Mouse (Mus musculus) adrenal gland, adult (tissue): Measurements from ENCODE around the gene Spcs2.

Experiments used
- DNase-seq, 2 experiments: peaks; one replicate each; pipeline ENCODE4 v3.0.0; 2022 to 2023; ENCODE audit warnings: low spot score in 1 of 2; ENCODE audit not compliant: inconsistent age in 2 of 2

Gene Spcs2

DNA sequence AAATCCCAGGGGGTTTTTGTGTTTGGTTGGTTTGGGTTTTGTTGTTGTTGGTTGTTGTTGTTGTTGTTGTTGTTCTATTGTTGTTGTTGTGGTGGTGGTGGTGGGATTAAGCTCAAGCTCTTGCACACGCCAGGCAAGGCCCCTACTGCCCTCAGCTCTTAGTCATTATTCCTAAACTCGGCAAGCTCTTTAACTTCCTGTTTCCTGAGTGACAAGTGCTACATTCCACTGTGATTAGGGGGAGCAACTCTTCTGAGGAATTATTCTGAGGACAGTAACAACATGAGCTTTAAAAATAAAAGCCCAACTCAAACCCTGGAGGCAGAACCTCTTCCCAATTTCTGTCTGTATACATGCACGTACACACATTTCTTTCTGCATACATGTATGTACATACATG is 2.0 kb upstream of the Spcs2 start:
- no peak for DNase-seq

DNA sequence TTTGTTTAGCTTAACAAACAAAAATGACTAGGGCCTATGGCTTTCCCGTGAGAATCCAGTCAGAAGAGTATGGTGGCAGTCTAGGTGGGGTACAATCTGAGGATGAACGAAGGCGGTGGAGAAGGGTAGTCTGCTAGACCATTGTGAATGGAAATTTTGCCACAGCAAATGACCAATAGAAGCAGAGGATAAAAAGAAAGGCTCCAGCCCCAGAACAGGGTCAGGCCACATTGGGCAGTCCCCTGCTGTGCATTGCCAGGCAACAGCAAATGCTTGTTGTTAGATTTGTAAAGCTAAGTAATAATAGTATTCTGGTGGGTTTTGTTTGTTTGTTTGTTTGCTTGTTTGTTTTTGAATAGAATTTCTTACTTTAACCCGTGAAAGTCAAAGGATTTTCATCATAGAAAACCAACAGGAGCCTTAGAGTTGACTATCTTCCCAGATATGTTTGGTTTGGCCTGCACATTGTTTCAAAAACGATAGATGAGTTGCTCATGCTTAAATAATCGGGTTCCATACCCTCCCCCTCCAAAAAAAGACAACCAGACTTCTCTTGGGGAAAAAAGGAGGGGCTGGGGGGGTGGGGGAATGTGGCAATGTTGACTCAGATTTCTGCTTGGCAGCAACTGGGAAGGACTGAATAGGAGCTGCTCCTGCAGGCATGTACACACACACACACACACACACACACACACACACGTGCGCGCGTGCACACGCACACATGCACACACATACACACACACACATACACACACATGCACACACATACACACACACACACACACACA is 1.2 kb upstream of the Spcs2 start:
- DNase-seq, result no peak

DNA sequence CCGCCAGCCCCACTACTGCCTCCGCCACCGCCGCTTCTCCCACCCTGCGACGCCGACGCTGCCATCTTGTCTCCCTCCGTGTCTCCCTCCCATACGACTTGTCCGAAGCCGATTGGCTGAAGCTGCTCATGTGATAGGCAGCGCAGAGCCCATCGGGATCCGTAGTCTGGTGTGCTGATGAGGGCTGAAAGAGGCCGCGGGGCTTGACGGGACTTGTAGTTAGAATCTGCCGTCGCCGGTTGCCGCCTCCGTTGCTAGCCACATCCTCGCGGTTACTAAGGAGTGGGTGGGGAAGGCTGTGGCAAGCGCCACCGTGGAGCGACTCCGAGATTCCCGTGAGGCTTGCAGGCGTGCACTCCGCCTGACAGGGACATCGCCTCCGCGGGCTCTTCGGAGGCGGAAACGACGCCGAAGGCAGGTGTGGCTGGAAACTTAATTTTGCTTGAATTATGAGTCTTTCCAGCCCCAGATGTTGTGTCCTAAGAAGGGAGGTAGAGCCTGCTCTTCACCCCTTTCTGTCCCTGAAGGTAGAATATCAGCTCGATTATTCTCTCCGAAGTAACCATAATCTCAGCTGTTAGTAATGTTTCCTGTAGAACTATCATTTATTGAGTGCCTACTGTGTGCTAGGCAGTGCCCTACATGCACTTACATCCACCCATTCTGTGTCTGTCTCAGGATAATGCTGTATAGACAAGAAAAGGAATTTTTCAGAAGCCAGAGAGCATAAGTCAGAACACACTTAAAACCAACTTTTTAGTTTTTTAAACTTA is 4.3 kb downstream of the Spcs2 start, which contains the start of gene Xrra1:
Xrra1 (plus strand) TSS at position 304 of the 773 bp plus-strand sequence.
- DNase-seq, result peak; percentile 97 to 98

DNA sequence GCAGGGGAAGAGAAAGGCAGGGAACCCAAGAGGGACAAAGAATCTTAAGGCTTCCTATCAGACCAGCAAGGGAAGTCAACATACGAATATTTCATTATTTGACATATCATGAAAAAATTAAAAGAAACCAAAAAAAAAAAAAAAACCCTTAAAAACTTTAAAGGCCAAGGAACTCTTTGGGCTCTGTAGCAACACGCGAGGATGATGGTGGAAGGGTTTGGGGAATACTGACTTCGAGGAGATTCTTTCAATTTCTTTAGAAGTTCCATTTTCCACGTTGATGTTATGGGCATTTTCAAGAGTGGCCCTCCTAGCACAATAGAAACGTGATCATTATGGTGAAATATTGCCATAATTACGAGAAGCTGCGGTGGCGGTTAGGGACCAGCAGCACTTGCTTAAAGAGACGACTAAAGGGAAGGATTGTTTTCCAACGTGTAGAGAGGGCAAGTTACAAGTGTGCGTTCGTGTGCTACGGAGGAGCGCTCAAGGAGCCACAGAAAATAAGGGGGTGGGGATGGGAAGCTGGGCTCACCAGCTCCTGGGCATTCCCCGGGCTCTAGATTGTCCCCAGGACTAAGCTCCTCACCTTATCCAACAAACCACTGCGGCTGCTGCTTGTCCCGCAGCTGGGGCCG is 5.0 kb downstream of the Spcs2 start:
- no peak for DNase-seq

GRCm38 (mm10) chr7:99856266-99856861 is 6.9 kb downstream of the Spcs2 start:
- no peak for DNase-seq

DNA sequence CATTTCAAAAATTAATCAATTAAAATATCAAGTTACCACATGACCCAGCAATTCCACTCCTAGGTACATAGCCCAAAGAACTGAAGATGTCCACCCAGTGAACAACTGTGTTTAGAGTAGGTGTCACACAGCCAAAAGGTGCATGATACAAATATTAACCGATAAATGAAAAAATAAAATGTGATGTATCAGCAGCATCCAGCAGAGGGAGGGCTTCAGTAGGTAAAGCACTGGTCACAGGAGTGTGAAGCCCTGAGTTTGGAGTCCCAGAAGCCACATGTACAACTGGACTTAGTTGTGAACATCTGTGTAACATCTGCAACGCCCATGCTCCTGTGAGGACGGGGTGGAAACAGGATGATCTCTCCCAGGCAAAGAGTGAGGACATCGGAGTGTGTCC is 9.0 kb downstream of the Spcs2 start:
- DNase-seq, result no peak

GRCm38 (mm10) chr7:99853350-99853749 is 9.9 kb downstream of the Spcs2 start:
- peak; percentile 24 to 56 for DNase-seq

- no peak for DNase-seq
Measured at GRCm38 (mm10) chr7:99851618-99852017, 11.6 kb downstream of the Spcs2 start.

DNA sequence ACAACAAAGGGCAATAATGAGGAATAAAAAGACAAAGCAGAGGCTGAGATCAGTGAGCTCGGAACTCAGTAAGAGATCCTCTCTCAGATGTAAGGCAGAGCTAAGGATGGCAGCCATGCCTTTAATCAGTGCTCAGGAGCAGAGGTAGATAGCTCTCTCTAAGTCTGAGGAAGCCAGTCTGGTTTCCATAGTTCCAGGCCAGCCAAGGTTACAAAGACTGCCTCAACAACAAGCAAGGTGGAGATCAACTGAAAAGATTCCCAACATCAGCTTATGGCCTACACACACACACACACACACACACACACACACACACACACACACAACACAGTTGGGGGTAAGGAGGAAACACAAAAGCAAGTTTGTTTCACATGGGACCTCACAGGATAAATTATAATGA is 12.1 kb downstream of the Spcs2 start:
- no peak for DNase-seq

GRCm38 (mm10) chr7:99850534-99850933 is 12.7 kb downstream of the Spcs2 start:
- DNase-seq, result no peak

- no peak for DNase-seq
Measured at GRCm38 (mm10) chr7:99845533-99846236, 17.6 kb downstream of the Spcs2 start.

DNA sequence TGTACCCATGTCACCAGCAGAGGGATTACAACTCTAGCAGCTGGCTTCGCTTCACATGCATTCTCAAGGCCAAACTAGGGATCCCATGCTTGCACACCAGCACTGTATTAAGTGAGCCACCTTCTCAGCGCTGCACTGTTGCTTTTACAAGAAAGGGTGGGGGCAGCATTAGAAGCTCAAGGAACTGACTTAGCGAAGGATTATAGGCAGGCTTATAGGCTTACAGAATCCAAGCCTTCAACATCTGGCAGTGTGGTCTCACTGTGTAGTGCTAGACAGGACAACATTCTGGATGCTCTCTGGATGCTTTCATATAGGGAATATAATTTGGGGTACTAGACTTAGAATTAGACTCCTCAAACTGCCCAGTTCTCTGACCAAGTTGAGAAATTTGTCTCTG is 25.0 kb downstream of the Spcs2 start:
- no peak for DNase-seq

- no peak for DNase-seq
Measured at GRCm38 (mm10) chr7:99837358-99838071, 25.7 kb downstream of the Spcs2 start.

DNA sequence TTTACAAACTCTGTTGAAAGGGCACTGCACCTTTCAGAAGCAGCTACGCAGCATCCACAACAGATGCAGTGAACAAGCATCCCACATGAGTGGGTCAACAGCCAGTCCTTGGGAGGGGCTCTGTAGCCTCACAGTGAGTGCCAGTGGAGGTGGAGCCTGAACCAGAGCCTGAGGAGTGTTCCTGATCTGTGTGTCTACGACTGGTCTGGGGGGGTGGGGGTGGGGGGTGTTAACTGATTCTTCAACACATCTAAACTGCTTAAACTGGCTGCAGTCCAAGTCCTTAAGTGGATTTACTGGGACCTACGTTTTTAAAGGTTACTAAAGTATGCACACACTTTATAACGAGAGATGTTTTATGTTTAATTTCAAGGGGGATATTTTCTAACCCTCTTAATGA is 26.5 kb downstream of the Spcs2 start:
- no peak for DNase-seq

DNA sequence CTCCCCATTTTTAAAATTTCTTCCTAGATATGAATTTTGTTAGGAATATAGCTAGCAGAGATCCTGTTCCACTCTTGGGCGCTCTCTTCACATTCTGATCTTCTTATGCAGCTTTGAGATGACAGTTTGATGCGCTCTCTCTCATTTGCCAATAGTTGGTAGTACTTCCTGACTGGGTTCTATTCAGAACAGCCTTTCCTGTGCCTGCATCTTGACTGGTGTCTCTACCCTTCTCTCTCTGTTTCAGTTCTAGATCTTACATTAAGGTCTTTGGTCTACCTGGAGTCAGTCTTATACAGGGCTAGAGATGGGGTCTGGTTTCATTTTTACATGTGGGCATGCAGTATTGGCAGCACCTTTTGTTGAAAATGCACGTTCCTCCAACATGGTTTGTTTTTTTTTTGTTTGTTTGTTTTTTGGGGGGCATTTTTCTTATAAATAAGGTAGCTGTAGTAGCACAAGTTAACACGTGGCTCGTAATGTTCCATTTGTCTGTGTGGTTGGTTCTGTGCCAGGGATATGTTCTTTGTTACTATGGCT is 28.9 kb downstream of the Spcs2 start:
- DNase-seq, result no peak

- no peak for DNase-seq
Measured at GRCm38 (mm10) chr7:99833846-99834222, 29.4 kb downstream of the Spcs2 start.

GRCm38 (mm10) chr7:99833115-99833845 is 30.0 kb downstream of the Spcs2 start:
- DNase-seq, result no peak

GRCm38 (mm10) chr7:99828083-99828570 is 35.1 kb downstream of the Spcs2 start, which contains the start of gene Neu3:
TSS of gene Neu3 (minus strand) at chr7:99828417.
- DNase-seq, result peak; percentile 95 to 97

GRCm38 (mm10) chr7:99826096-99826495 is 37.2 kb downstream of the Spcs2 start:
- DNase-seq, result no peak
